Mouse (Mus musculus) erythroblast, embryonic 14.5 days (primary cell): ENCODE data around the gene Cblb. TPM values are rescaled to one million over a fixed set of nuclear protein-coding genes. Genes with fewer than 3 reads are reported as not detected.
A peak's percentile ranks its signal among the peaks of the same experiment; 100 is the strongest.

Experiments used
- H3K27me3 ChIP-seq: 2 replicates; pipeline ENCODE4 v1.6.1; 2012; ENCODE audit warnings: inconsistent platforms; ENCODE audit not compliant: control insufficient read depth
- H3K36me3 ChIP-seq: 2 replicates; pipeline ENCODE4 v1.6.1; 2012; ENCODE audit warnings: mild to moderate bottlenecking, inconsistent platforms; ENCODE audit not compliant: control insufficient read depth
- H3K4me1 ChIP-seq: 2 replicates; pipeline ENCODE4 v1.6.1; 2012; ENCODE audit warnings: inconsistent platforms; ENCODE audit not compliant: control insufficient read depth
- H3K4me3 ChIP-seq: replicated peaks from 2 replicates; pipeline ENCODE3; 2012; ENCODE audit warnings: moderate library complexity, mild to moderate bottlenecking, inconsistent platforms
- H3K9me3 ChIP-seq: 2 replicates; pipeline ENCODE4 v1.6.1; 2012; ENCODE audit warnings: low read length, inconsistent platforms, mixed read lengths; ENCODE audit not compliant: control insufficient read depth
- GATA1 ChIP-seq: IDR thresholded peaks from 2 replicates; pipeline ENCODE4 v1.6.1; 2012; ENCODE audit warnings: low read length, inconsistent platforms, mixed read lengths
- TAL1 ChIP-seq: IDR thresholded peaks from 3 replicates; pipeline ENCODE4 v1.6.1; 2012; ENCODE audit warnings: low read length, inconsistent platforms, mixed read lengths
- polyA plus RNA-seq: library from polyadenylated mRNA; stranded (reverse); fragments of >175 nt; gene quantifications from 2 replicates; pipeline ENCODE4 v1.2.3, GENCODE M21; 2012

Cblb gene
- polyA plus RNA-seq, 1 experiment: 0.10 TPM

GRCm38 (mm10) chr16:52061015-52061481, 30.0 kb downstream of the Cblb start:
- H3K4me1 ChIP-seq: peaks cover 33% of the 10 kb centered on the region
- H3K27me3 ChIP-seq: no peaks in the 10 kb centered on the region
- H3K9me3 ChIP-seq: no peaks in the 10 kb centered on the region
- H3K4me3 ChIP-seq: no peak overlapping the region
- no peak for TF ChIP-seq TAL1
- TF ChIP-seq GATA1: no peak
- no peaks in the 10 kb centered on the region for H3K36me3 ChIP-seq

DNA sequence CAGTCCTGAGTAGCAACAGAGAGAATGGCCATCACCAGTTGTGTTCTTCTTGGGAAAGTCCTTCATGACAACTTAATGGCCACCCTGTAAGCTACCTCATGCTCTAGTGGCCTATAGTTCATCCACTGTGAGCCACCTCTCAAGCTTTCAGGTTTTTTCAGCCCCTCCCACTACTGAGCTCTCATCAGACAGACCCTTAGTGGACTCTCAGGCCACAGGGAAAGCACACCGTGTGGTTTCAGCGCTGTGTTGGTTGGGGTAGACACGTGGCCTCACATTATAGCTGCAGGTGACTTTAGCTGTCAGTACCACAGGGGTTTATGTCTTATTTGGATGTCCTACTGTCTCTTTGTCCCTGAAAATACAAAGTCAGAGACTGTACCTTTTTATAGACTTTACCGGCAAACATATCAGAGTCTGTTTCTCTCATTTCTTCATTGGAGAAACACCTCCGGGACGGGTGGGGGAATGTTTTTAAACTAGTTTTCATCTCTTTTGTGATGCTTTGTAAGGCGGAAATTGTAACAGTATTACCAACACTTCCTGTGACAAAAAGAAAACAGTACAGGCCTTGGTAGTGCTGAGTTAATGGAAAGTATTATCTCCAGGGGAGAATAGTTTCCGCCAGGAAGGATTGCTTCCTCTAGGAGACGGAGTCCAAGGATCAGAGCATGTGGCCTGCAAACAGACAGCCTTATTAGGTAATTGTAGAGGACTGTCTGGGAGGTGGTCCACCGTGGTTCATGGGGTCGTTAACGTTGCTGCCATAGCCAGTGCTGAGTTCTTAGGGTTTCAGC, 33.5 kb downstream of the Cblb start:
- H3K4me3 ChIP-seq: no peak overlapping the region
- H3K36me3 ChIP-seq: no peaks in the 10 kb centered on the region
- TF ChIP-seq TAL1 (no peak), GATA1 (no peak)
- H3K4me1 ChIP-seq: peaks cover 40% of the 10 kb centered on the region
- H3K9me3 ChIP-seq: no peaks in the 10 kb centered on the region
- no peaks in the 10 kb centered on the region for H3K27me3 ChIP-seq

- TF ChIP-seq GATA1 (no peak), TAL1 (0 out of 3 replicates have a peak, but pooled peaks have one; percentile 27)
- Histone ChIP-seq H3K27me3 (no peaks in the 10 kb centered on the region), H3K4me3 (peak overlapping the region; percentile 23), H3K36me3 (no peaks in the 10 kb centered on the region), H3K9me3 (no peaks in the 10 kb centered on the region), H3K4me1 (peaks cover 34% of the 10 kb centered on the region)
These were observed 36.8 kb downstream of the Cblb start for GRCm38 (mm10) chr16:52067632-52068516.

DNA sequence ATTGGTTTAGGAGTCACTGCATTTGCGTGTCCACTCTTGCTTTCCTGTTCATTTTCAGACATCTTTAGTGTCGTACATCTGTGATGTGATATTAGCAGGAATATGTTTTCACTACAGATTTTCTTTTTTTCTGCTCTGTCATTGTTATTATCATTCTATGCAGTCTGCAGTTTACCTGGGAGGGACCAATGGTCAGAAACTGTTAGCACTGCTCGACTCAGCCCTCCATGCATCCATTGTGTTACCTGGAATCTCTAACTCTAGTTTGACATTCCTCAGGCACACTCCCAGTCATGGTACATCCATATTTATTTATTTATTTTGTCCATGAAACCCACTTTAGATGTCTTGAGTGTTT, 37.5 kb downstream of the Cblb start:
- TF ChIP-seq TAL1: no peak
- no peak for TF ChIP-seq GATA1
- H3K27me3 ChIP-seq: no peaks in the 10 kb centered on the region
- H3K36me3 ChIP-seq: no peaks in the 10 kb centered on the region
- peaks cover 34% of the 10 kb centered on the region for H3K4me1 ChIP-seq
- no peaks in the 10 kb centered on the region for H3K9me3 ChIP-seq
- H3K4me3 ChIP-seq: peak overlapping the region; percentile 23

DNA sequence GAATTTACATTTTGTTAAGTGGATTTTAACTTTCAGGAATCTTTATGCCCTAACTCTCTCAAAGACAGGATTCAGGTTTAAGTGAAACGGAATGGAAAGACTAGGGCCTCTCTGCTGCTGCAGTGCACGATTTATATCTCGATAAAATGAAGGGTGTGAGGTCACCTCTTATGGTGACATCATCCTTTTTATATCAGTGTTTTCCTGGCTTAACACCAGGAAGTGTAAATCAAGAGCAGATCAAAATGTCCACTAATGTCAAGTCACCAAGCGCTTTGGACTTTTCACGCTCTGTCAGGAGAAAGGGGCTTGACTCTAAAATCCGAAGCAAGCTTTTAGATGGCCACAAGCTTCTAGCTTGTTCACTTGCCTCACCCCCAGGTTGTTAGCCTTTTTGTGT, 38.6 kb downstream of the Cblb start:
- Histone ChIP-seq H3K4me1 (peaks cover 34% of the 10 kb centered on the region), H3K9me3 (no peaks in the 10 kb centered on the region), H3K4me3 (no peak overlapping the region), H3K36me3 (no peaks in the 10 kb centered on the region), H3K27me3 (no peaks in the 10 kb centered on the region)
- no peak for TF ChIP-seq GATA1
- TF ChIP-seq TAL1: no peak

DNA sequence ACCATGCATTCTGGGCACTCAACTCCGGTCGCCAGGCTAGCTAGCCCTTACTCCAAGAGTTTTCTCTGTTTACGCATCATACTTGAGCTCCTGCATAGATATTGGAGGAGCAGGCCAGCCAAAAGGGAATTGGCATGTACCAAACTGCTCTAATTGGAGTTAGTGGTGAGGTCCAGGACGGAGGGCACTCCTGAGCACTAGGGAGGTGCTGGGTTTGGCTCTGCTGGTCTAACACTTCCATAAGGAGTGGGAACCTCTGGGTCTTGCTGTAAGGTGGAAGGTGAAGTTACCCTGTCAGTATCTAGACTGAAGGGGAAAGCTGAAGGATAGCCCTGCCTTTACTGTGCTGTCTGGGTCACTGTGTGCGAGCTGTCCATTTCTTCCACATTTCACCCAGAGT, 39.1 kb downstream of the Cblb start:
- Histone ChIP-seq H3K4me1 (peaks cover 34% of the 10 kb centered on the region), H3K9me3 (no peaks in the 10 kb centered on the region), H3K27me3 (no peaks in the 10 kb centered on the region), H3K4me3 (no peak overlapping the region), H3K36me3 (no peaks in the 10 kb centered on the region)
- no peak for TF ChIP-seq GATA1
- TF ChIP-seq TAL1: no peak

DNA sequence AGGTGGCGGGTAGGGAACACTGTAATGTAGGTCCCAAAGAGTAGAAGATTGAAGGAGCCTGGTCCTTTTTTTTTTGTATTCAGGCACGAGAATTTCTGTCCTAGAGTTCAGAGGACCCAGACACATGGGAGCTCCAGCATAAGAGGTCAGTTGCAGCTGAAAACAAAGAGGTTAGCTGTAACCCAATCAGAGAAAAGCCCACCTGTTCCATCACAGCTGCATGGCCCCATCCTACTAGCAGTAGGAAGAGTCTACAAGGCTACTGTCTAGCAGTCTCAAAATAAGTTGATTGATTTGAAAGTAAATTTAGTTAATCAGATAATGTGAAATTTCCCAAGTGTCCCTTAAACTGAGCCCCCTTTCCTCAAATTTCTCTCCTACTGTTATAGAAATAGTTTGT, 40.3 kb downstream of the Cblb start:
- H3K36me3 ChIP-seq: no peaks in the 10 kb centered on the region
- no peaks in the 10 kb centered on the region for H3K27me3 ChIP-seq
- H3K4me1 ChIP-seq: peaks cover 32% of the 10 kb centered on the region
- no peak overlapping the region for H3K4me3 ChIP-seq
- no peak for TF ChIP-seq TAL1
- TF ChIP-seq GATA1: no peak
- H3K9me3 ChIP-seq: no peaks in the 10 kb centered on the region

DNA sequence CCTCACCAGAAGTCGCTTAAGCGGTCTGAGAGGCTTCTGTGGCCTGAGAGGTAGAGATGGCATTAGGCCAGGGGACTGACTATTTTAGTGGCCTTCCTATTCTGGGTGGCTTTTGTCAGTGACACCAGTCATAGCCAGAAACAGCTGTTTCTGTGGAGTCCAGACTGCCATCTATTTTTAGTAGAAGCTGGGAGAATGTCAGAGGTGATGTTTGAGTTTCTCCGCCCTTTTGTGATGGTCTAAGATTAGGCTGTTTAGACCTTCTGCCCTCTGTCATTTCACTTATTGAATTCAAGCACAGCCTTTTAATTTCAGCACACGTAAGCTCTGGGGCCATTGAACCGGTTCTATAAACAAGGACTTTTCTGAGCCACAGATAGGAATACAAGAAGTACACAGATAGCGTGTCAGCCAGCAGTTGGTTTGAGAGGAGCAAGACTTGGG, 40.8 kb downstream of the Cblb start:
- Histone ChIP-seq H3K9me3 (no peaks in the 10 kb centered on the region), H3K36me3 (no peaks in the 10 kb centered on the region), H3K4me3 (no peak overlapping the region), H3K4me1 (peaks cover 32% of the 10 kb centered on the region), H3K27me3 (no peaks in the 10 kb centered on the region)
- TF ChIP-seq GATA1 (no peak), TAL1 (no peak)

- no peak overlapping the region for H3K4me3 ChIP-seq
- H3K36me3 ChIP-seq: no peaks in the 10 kb centered on the region
- peaks cover 18% of the 10 kb centered on the region for H3K4me1 ChIP-seq
- H3K9me3 ChIP-seq: no peaks in the 10 kb centered on the region
- H3K27me3 ChIP-seq: no peaks in the 10 kb centered on the region
- TF ChIP-seq TAL1 (no peak), GATA1 (no peak)
These were observed 45.6 kb downstream of the Cblb start for GRCm38 (mm10) chr16:52076652-52077051.
